ENCODE assay signal across 25 mouse cellular contexts in genomic region chr1:143071781-143072382, GRCm38 (mm10).
DNase-seq lines count a peak whose midpoint lies in the region; ATAC-seq lines count a peak whose summit lies in the region.
"Had no signal": no experiment of that assay in that cellular context is flagged by ENCODE, and none has a peak within 500 bp of the region (broad histone marks: within the 10 kb centered on the region; RNA-seq: fewer than 3 reads in every experiment).

No protein-coding gene starts in this region.

- DNase-seq in embryo, embryonic 10 days (ENCODE audit: low spot score) = peak; percentile 7
- no peak for DNase-seq in embryo, embryonic 11 days
- peak; percentile 57 for DNase-seq in midbrain, embryonic 11.5 days (ENCODE audit: low spot score, missing footprints)
- DNase-seq in midbrain, embryonic 10.5 days (ENCODE audit: low spot score) = no peak
- DNase-seq in mesoderm, embryonic 11.5 days (ENCODE audit: low read depth, low spot score) = peak; percentile 4
- DNase-seq: adrenal gland, adult 8-10 months; adrenal gland, postnatal 14 days; adrenal gland, postnatal 36 days; B cell, adult 2 months; cerebellum, adult 11-12 months; cerebellum, adult 2 months; cerebellum, adult 9-10 months; cerebellum, postnatal 10 days; cerebellum, postnatal 25 days; forebrain, postnatal 0 days had no signal

- H3K4me2 ChIP-seq in midbrain, embryonic 11.5 days = no peak overlapping the region
- H3K4me2 ChIP-seq in neural tube, embryonic 14.5 days (ENCODE audit: low read depth, low read length) = no peak overlapping the region
- no peak overlapping the region for H3K4me2 ChIP-seq in neural tube, embryonic 15.5 days
- H3K4me2 ChIP-seq: embryonic facial prominence, embryonic 12.5 days; forebrain, embryonic 13.5 days; forebrain, embryonic 15.5 days had no signal

- no peak overlapping the region for H3K4me3 ChIP-seq in midbrain, embryonic 11.5 days (ENCODE audit: low read depth, low read length)
- H3K4me3 ChIP-seq in midbrain, embryonic 10.5 days = no peak overlapping the region
- no peak overlapping the region for H3K4me3 ChIP-seq in neural tube, embryonic 14.5 days (ENCODE audit: low read depth, low read length)
- no peak overlapping the region for H3K4me3 ChIP-seq in neural tube, embryonic 15.5 days (replicated peaks)
- H3K4me3 ChIP-seq: embryonic facial prominence, embryonic 12.5 days; forebrain, embryonic 13.5 days; forebrain, embryonic 15.5 days had no signal

- H3K9me3 ChIP-seq in midbrain, embryonic 11.5 days (ENCODE audit: control insufficient read depth, low read length) = no peaks in the 10 kb centered on the region
- H3K9me3 ChIP-seq in midbrain, embryonic 10.5 days (replicated peaks) = no peaks in the 10 kb centered on the region
- no peaks in the 10 kb centered on the region for H3K9me3 ChIP-seq in neural tube, embryonic 14.5 days (ENCODE audit: control insufficient read depth, low read length)
- H3K9me3 ChIP-seq in neural tube, embryonic 15.5 days (replicated peaks) = no peaks in the 10 kb centered on the region
- H3K9me3 ChIP-seq: embryonic facial prominence, embryonic 12.5 days; forebrain, embryonic 13.5 days; forebrain, embryonic 15.5 days; G1E had no signal

- no peaks in the 10 kb centered on the region for H3K27me3 ChIP-seq in midbrain, embryonic 11.5 days (ENCODE audit: control insufficient read depth, insufficient read depth, low read length)
- no peaks in the 10 kb centered on the region for H3K27me3 ChIP-seq in midbrain, embryonic 10.5 days (ENCODE audit: low read depth, poor library complexity, severe bottlenecking)
- H3K27me3 ChIP-seq in neural tube, embryonic 14.5 days (ENCODE audit: control insufficient read depth, insufficient read depth, low read length) = no peaks in the 10 kb centered on the region
- no peaks in the 10 kb centered on the region for H3K27me3 ChIP-seq in neural tube, embryonic 15.5 days (replicated peaks)
- H3K27me3 ChIP-seq: CH12.LX; embryonic facial prominence, embryonic 12.5 days; forebrain, embryonic 13.5 days; forebrain, embryonic 15.5 days; Patski had no signal

- no peak overlapping the region for H3K9ac ChIP-seq in midbrain, embryonic 11.5 days (ENCODE audit: low read length)
- no peak overlapping the region for H3K9ac ChIP-seq in neural tube, embryonic 14.5 days (replicated peaks; ENCODE audit: low read depth, low read length)
- H3K9ac ChIP-seq in neural tube, embryonic 15.5 days (replicated peaks) = no peak overlapping the region
- H3K9ac ChIP-seq: embryonic facial prominence, embryonic 12.5 days; forebrain, embryonic 13.5 days; forebrain, embryonic 15.5 days; forebrain, postnatal 0 days had no signal

- ATAC-seq in midbrain, embryonic 11.5 days (ENCODE audit: low FRiP score) = no peak
- peak; percentile 54; the same call in 1 of the 2 replicates for ATAC-seq in neural tube, embryonic 14.5 days (ENCODE audit: low read depth)
- no peak for ATAC-seq in neural tube, embryonic 15.5 days (ENCODE audit: low FRiP score)
- ATAC-seq: activated CD4-positive, CD25-positive, alpha-beta regulatory T cell, adult 4 months; CD4-positive, CD25-positive, alpha-beta regulatory T cell, adult 4 months; forebrain, embryonic 13.5 days; forebrain, embryonic 15.5 days; forebrain, postnatal 0 days; Patski had no signal

- no peaks in the 10 kb centered on the region for H3K36me3 ChIP-seq in midbrain, embryonic 11.5 days (ENCODE audit: control insufficient read depth, insufficient read depth, low read length)
- no peaks in the 10 kb centered on the region for H3K36me3 ChIP-seq in midbrain, embryonic 10.5 days
- H3K36me3 ChIP-seq in neural tube, embryonic 14.5 days (ENCODE audit: control insufficient read depth, insufficient read depth, low read length) = no peaks in the 10 kb centered on the region
- H3K36me3 ChIP-seq in neural tube, embryonic 15.5 days = no peaks in the 10 kb centered on the region
- H3K36me3 ChIP-seq: embryonic facial prominence, embryonic 12.5 days; forebrain, embryonic 15.5 days; G1E had no signal

- H3K27ac ChIP-seq in midbrain, embryonic 11.5 days (ENCODE audit: low read depth, low read length) = no peak overlapping the region
- no peak overlapping the region for H3K27ac ChIP-seq in midbrain, embryonic 10.5 days (replicated peaks)
- no peak overlapping the region for H3K27ac ChIP-seq in neural tube, embryonic 14.5 days (ENCODE audit: low read depth, low read length)
- H3K27ac ChIP-seq in neural tube, embryonic 15.5 days (replicated peaks) = no peak overlapping the region
- H3K27ac ChIP-seq: embryonic facial prominence, embryonic 12.5 days; forebrain, embryonic 13.5 days; forebrain, embryonic 15.5 days had no signal

- WGBS in midbrain, embryonic 11.5 days = 57% methylated on average over 3 of the region's 3 CpGs
- WGBS in midbrain, embryonic 10.5 days = 55% methylated on average over 3 of the region's 3 CpGs
- WGBS in neural tube, embryonic 14.5 days = 87% methylated on average over 3 of the region's 3 CpGs
- 80% methylated on average over 3 of the region's 3 CpGs for WGBS in neural tube, embryonic 15.5 days

- H3K4me1 ChIP-seq in midbrain, embryonic 11.5 days (ENCODE audit: control insufficient read depth, insufficient read depth, low read length) = no peaks in the 10 kb centered on the region
- H3K4me1 ChIP-seq in midbrain, embryonic 10.5 days = no peaks in the 10 kb centered on the region
- no peaks in the 10 kb centered on the region for H3K4me1 ChIP-seq in neural tube, embryonic 14.5 days (ENCODE audit: control insufficient read depth, insufficient read depth, low read length)
- H3K4me1 ChIP-seq in neural tube, embryonic 15.5 days = no peaks in the 10 kb centered on the region
- H3K4me1 ChIP-seq: embryonic facial prominence, embryonic 12.5 days; forebrain, embryonic 13.5 days; forebrain, embryonic 15.5 days had no signal

Comparison
In these comparisons a context has a peak if more than half of its experiments do, and no peak if none do; other contexts are left out.
1. DNase-seq: peak in embryo, embryonic 10 days (single experiment), midbrain, embryonic 11.5 days (single experiment) and mesoderm, embryonic 11.5 days (single experiment); none in embryo, embryonic 11 days (single experiment) and midbrain, embryonic 10.5 days (single experiment).